Mouse (Mus musculus) E14TG2a.4 (cell line): ENCODE measurements around the gene Prss53.
"Not testable (repeated sequence)": the region's sequence is repeated elsewhere in the genome, so short reads cannot be mapped to it uniquely, and the experiment has no call there.

Experiments used
- H3K27me3 ChIP-seq: 2 replicates; pipeline ENCODE4 v1.6.1; 2014; ENCODE audit warnings: low read length, control low read depth; ENCODE audit not compliant: insufficient read depth
- H3K36me3 ChIP-seq: 2 replicates; pipeline ENCODE4 v1.6.1; 2014; ENCODE audit warnings: low read length, control low read depth; ENCODE audit not compliant: insufficient read depth
- H3K4me1 ChIP-seq: replicated peaks from 2 replicates; pipeline ENCODE4 v1.6.1; 2014; ENCODE audit warnings: low read depth, low read length, control low read depth
- H3K4me3 ChIP-seq: replicated peaks from 2 replicates; pipeline ENCODE4 v1.5.1; 2014; ENCODE audit warnings: mild to moderate bottlenecking, low read length
- H3K9me3 ChIP-seq: 2 replicates; pipeline ENCODE4 v1.6.1; 2014; ENCODE audit warnings: low read length, control low read depth
- CTCF ChIP-seq: conservative IDR thresholded peaks from 2 replicates; pipeline ENCODE4 v1.5.1; 2014; ENCODE audit warnings: low read length
- NANOG ChIP-seq: IDR thresholded peaks from 2 replicates; pipeline ENCODE4 v1.6.1; 2014; ENCODE audit warnings: borderline replicate concordance, low read length, mixed read lengths
- POU5F1 ChIP-seq: IDR thresholded peaks from 2 replicates; pipeline ENCODE4 v1.6.1; 2014; ENCODE audit warnings: low read length, borderline replicate concordance

Prss53 gene

GRCm38 (mm10) chr7:127903971-127904796 is 13.4 kb upstream of the Prss53 start, which contains the start of gene Bckdk:
Gene Bckdk (plus strand): TSS chr7:127904082.
- Histone ChIP-seq H3K4me3 (peak within 1 kb of the TSS; percentile 96), H3K9me3 (no peaks in the 10 kb centered on the region), H3K27me3 (no peaks in the 10 kb centered on the region), H3K4me1 (peaks cover 31% of the 10 kb centered on the region), H3K36me3 (peaks cover 44% of the 10 kb centered on the region)
- TF ChIP-seq NANOG (no peak), CTCF (no peak), POU5F1 (no peak)

- peaks cover 49% of the 10 kb centered on the region for H3K4me1 ChIP-seq
- TF ChIP-seq NANOG (no peak), CTCF (no peak), POU5F1 (no peak)
- H3K4me3 ChIP-seq: no peak overlapping the region
- H3K9me3 ChIP-seq: no peaks in the 10 kb centered on the region
- H3K27me3 ChIP-seq: no peaks in the 10 kb centered on the region
- H3K36me3 ChIP-seq: peaks cover 20% of the 10 kb centered on the region
Observed at GRCm38 (mm10) chr7:127901772-127902171, 11.0 kb upstream of the Prss53 start.

- peaks cover 50% of the 10 kb centered on the region for H3K4me1 ChIP-seq
- TF ChIP-seq POU5F1: no peak
- TF ChIP-seq CTCF: no peak
- no peak for TF ChIP-seq NANOG
- H3K27me3 ChIP-seq: no peaks in the 10 kb centered on the region
- H3K36me3 ChIP-seq: peaks cover 2% of the 10 kb centered on the region
- no peak overlapping the region for H3K4me3 ChIP-seq
- H3K9me3 ChIP-seq: no peaks in the 10 kb centered on the region
Observed at GRCm38 (mm10) chr7:127899997-127900396, 9.2 kb upstream of the Prss53 start.

DNA sequence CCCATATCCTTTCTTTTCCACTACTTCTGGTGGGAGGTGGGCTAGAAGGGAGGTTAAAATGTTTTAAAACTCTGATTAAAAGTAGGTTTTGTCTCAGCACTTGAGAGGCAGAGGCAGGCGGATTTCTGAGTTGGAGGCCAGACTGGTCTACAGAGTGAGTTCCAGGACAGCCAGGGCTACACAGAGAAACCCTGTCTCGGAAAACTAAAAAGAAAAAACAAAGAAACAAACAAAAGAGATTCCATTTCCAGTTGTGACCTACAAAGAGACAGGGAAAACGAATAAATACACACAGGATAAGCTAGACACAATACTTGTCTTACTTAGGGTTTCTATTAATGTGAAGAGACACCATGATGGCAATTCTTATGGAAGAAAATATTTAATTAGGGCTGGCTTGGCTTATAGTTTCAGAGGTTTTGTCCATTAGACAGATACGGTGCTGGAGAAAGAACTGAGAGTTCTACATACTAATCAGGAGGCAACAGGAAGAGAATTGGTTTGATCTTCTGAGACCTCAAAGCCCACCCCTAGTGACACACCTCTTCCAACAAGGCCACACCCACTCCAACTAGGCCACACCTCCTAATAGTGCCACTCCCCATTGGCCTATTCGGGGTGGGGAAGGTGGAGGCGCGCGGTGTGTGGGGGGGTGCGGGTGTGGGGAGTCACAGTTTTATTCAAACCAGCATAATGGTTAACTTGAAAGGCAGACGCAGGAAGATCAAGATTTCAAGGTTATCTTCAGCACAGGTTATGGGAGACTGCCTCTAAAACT is 7.6 kb upstream of the Prss53 start:
- Histone ChIP-seq H3K4me1 (peaks cover 55% of the 10 kb centered on the region), H3K4me3 (no peak overlapping the region), H3K9me3 (no peaks in the 10 kb centered on the region), H3K36me3 (peaks cover 12% of the 10 kb centered on the region), H3K27me3 (no peaks in the 10 kb centered on the region)
- TF ChIP-seq CTCF (no peak), NANOG (no peak), POU5F1 (no peak)

DNA sequence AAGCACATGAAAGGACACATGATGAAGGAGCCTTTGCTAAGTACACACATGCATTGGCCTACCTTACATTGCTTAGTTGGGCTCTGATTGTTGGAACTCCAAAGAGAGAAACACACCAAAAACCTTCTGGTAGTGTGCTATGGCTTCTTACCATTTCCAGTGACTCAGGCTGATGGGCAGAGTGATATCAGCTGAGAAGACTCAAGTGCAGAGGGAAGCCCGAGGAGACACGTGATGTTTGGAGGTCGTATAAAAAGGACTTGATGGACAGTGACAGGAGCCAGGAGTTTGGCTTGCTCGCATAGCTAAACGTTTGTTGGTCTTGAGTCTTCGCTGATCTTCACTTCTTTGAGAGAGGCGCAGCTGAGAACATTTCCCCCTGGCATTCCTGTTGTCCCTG is 6.8 kb upstream of the Prss53 start:
- peaks cover 20% of the 10 kb centered on the region for H3K36me3 ChIP-seq
- peaks cover 55% of the 10 kb centered on the region for H3K4me1 ChIP-seq
- H3K9me3 ChIP-seq: no peaks in the 10 kb centered on the region
- H3K4me3 ChIP-seq: no peak overlapping the region
- no peak for TF ChIP-seq NANOG
- H3K27me3 ChIP-seq: no peaks in the 10 kb centered on the region

DNA sequence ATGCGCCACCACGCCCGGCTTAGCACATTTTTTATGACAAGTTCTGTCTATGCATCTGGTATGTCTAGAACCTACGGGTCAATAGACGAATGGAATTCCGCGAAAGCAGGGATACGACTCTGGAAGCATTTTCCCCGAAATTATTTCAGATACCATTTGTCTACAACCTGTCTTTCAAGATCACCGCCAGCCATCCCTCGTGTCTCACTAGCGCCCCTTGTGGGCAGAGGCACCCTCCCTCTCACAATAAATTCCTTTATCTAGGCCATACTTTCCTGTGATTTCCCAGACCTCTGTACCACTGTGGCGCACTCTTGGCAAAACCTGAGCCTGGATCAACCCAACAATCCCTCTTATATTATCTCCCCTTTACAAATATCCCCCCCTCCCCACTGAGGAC is 5.6 kb upstream of the Prss53 start:
- Histone ChIP-seq H3K27me3 (no peaks in the 10 kb centered on the region), H3K4me3 (peak overlapping the region; percentile 92), H3K4me1 (peaks cover 55% of the 10 kb centered on the region), H3K36me3 (peaks cover 32% of the 10 kb centered on the region), H3K9me3 (no peaks in the 10 kb centered on the region)
- TF ChIP-seq CTCF (peak; percentile 95), POU5F1 (no peak)

DNA sequence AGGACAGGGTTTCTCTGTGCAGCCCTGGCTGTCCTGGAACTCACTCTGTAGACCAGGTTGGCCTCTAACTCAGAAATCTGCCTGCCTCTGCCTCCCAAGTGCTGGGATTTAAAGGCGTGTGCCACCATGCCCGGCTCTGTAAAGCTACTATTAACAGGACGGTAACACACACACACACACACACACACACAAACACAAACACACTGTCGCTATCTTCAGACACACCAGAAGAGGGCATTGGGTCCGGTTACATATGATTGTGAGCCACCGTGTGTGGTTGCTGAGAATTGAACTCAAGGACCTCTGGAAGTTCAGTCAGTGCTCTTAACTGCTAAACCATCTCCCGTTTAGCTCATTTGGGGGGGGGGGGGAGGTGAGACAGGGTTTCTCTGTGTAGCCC is 5.1 kb upstream of the Prss53 start:
- not testable (repeated sequence) for H3K9me3 ChIP-seq, H3K27me3 ChIP-seq
- Histone ChIP-seq H3K36me3 (peaks cover 36% of the 10 kb centered on the region), H3K4me1 (peaks cover 59% of the 10 kb centered on the region), H3K4me3 (peak overlapping the region; percentile 92)

GRCm38 (mm10) chr7:127895442-127895841 is 4.7 kb upstream of the Prss53 start, which contains the start of the genes Gm21974 and Vkorc1:
Gene Gm21974 (minus strand): TSS chr7:127895454.
Gene Vkorc1 (minus strand): TSS chr7:127895617.
- Histone ChIP-seq H3K36me3 (peaks cover 41% of the 10 kb centered on the region), H3K9me3 (no peaks in the 10 kb centered on the region), H3K4me1 (peaks cover 63% of the 10 kb centered on the region), H3K27me3 (no peaks in the 10 kb centered on the region), H3K4me3 (peak within 1 kb of the TSS; percentile 92)
- no peak for TF ChIP-seq CTCF
- TF ChIP-seq NANOG: peak; percentile 14; the same call in 1 of the 2 replicates
- TF ChIP-seq POU5F1: no peak

DNA sequence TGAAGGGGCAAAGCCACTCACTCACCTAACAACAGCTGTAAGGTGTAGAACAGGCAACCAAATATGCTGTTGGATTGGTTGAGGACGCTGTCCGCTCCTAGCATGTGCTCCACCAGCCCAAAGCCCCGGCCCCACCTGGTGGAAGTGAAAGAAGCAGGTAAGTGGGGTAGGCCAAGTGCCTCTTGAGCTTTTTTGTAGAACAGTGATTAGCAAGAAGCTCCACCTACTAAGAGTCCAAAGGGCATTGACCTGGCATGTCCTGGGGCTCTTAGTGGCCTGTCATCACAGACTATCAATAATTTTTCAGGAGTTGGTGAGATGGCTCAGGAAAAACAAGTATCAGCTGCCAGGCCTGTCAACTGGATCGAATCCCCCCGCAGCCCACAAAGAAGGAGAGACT is 3.7 kb upstream of the Prss53 start:
- no peaks in the 10 kb centered on the region for H3K9me3 ChIP-seq
- TF ChIP-seq CTCF (no peak), NANOG (no peak), POU5F1 (no peak)
- peaks cover 59% of the 10 kb centered on the region for H3K4me1 ChIP-seq

More for the DNA sequence above, 3.7 kb upstream of the Prss53 start:
- Histone ChIP-seq H3K4me3 (peak overlapping the region; percentile 92), H3K36me3 (peaks cover 51% of the 10 kb centered on the region), H3K27me3 (no peaks in the 10 kb centered on the region)
